Mouse (Mus musculus): ENCODE results near the gene Mybl2. TPM values are rescaled to one million over a fixed set of nuclear protein-coding genes. Genes with fewer than 3 reads are reported as not detected.

Gene Mybl2
- polyA plus RNA-seq, 1 experiment from 2014 or later = 4.0 TPM

DNA sequence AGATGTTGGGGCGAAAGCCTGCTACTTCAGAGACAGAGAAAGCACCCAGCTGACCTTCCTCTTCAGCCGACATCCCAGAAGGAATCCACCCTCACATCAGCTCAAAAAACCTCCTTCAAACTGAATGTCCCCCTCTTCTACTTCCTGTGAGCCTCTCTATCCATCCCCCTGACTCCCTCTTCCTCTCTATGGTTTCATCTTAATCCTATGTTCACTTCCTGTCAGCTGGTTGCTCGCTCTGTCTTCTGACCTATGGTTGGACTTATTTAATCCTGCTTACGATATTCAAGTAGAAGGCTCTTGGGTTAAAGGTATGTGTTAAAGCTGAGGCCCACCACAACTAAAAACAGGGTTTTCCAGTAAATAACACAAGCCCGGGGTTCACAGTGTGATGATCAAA lies 69.0 kb downstream of the Mybl2 start:
- no peak for ATAC-seq (replicated peaks)
- Histone ChIP-seq H3K4me2 (no peak overlapping the region), H3K27ac (no peak overlapping the region), H3K9me3 (no peaks in the 10 kb centered on the region), H3K27me3 (replicated peaks) (no peaks in the 10 kb centered on the region), H3K9ac (no peak overlapping the region), H3K4me1 (peaks cover 19% of the 10 kb centered on the region), H3K36me3 (replicated peaks) (no peaks in the 10 kb centered on the region), H3K4me3 (no peak overlapping the region)
- WGBS = 90% methylated on average over 5 of the region's 5 CpGs

- WGBS = 80% methylated on average over 5 of the region's 5 CpGs
- Histone ChIP-seq H3K4me2 (no peak overlapping the region), H3K27me3 (replicated peaks) (no peaks in the 10 kb centered on the region), H3K36me3 (replicated peaks) (no peaks in the 10 kb centered on the region), H3K27ac (no peak overlapping the region), H3K9me3 (no peaks in the 10 kb centered on the region), H3K4me3 (no peak overlapping the region), H3K9ac (no peak overlapping the region), H3K4me1 (no peaks in the 10 kb centered on the region)
- ATAC-seq (replicated peaks) = no peak
Observed at GRCm38 (mm10) chr2:163130837-163131236, 76.3 kb downstream of the Mybl2 start.

DNA sequence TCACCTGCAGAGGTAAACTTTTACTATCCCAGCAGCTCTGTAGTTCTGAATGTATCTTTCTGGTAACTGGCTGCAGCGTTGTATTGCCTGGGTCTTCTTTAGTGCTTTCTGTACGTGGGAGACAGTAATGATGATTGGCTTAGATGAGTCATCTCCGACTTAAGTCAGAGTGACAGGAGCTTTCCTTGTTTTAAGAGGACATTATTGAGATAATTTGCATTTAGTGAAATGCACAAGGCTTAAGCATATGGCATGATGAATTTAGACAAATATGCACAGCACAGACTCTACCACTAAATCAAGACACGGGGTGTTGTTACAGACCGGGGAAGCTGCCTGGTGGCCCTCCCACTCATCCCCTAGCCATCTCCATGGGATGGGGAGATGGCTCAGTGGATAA lies 77.8 kb downstream of the Mybl2 start:
- no peak for ATAC-seq (replicated peaks)
- Histone ChIP-seq H3K4me2 (no peak overlapping the region), H3K4me1 (no peaks in the 10 kb centered on the region), H3K9ac (no peak overlapping the region), H3K27ac (no peak overlapping the region), H3K27me3 (replicated peaks) (no peaks in the 10 kb centered on the region), H3K36me3 (replicated peaks) (no peaks in the 10 kb centered on the region), H3K4me3 (no peak overlapping the region), H3K9me3 (no peaks in the 10 kb centered on the region)
- 88% methylated on average over 5 of the region's 5 CpGs for WGBS

Small RNA genes lying within 50 kb of the gene (microRNA-seq; reads per million reads assigned to microRNA genes)
- gene Gm22174 = not detected
- gene Mir7003 = not detected

Other genes with a start within 250 kb of the Mybl2 start
- gene Srsf6, start 123.2 kb upstream of the Mybl2 start, polyA plus RNA-seq (2015; fragmentation: Nextera tagmentation; extraction: Ambion mirVana) = 141 and 142 TPM in 2 replicates
- gene L3mbtl1, start 111.2 kb upstream of the Mybl2 start, polyA plus RNA-seq (2015; fragmentation: Nextera tagmentation; extraction: Ambion mirVana) = 3.9 and 4.4 TPM in 2 replicates
- 0.10 TPM in 1 of 2 replicates, not detected in the other for gene Sgk2, start 67.4 kb upstream of the Mybl2 start, polyA plus RNA-seq (2015; fragmentation: Nextera tagmentation; extraction: Ambion mirVana)
- gene Ift52, start 37.3 kb upstream of the Mybl2 start, polyA plus RNA-seq (2015; fragmentation: Nextera tagmentation; extraction: Ambion mirVana) = 39.8 and 42.1 TPM in 2 replicates
- not detected in 2 replicates for gene Gtsf1l, start 33.2 kb downstream of the Mybl2 start, polyA plus RNA-seq (2015; fragmentation: Nextera tagmentation; extraction: Ambion mirVana)
- gene Tox2, start 148.4 kb downstream of the Mybl2 start, polyA plus RNA-seq (2015; fragmentation: Nextera tagmentation; extraction: Ambion mirVana) = 47.4 and 55.1 TPM in 2 replicates

Data from midbrain, embryonic 15.5 days (tissue).